Mouse (Mus musculus) adrenal gland, postnatal 10 days (tissue): ENCODE measurements at regions not wholly inside any gene's neighbourhood (a gene's known extent, or its start where the extent isn't known, plus 50 kb on each side); places are given as distances from the start of the nearest gene placed in this dataset.
A peak's percentile ranks its signal among the peaks of the same experiment; 100 is the strongest.

ENCODE experiments used
- DNase-seq: peaks from one replicate; pipeline ENCODE4 v3.0.0; 2021; ENCODE audit warnings: mixed read lengths

DNA sequence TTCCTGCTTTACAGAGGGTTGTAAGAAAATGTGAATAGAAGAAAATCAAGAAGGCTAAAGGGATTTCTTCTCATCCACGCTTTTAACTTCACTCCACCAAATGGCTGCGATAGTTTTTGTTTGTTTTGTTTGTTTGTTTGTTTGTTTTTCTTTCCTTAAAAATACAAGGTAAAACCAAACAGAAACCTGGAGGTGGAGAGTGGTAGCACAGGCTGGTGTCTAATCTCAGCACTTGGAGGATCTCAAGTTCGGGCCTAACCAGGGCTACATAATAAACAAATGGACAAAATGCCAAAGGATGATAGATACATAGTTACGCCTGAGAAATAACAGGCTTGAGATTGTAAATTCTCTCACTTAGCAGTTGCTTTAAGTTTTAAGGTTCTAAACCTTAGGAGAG is 50.8 kb upstream of the Mboat1 start:
- no peak for DNase-seq

- DNase-seq = peak; percentile 91
Measured at GRCm38 (mm10) chr13:30085005-30085404, 51.3 kb upstream of the Mboat1 start.

- no peak for DNase-seq
Measured at GRCm38 (mm10) chr13:30084386-30084785, 51.9 kb upstream of the Mboat1 start.

DNA sequence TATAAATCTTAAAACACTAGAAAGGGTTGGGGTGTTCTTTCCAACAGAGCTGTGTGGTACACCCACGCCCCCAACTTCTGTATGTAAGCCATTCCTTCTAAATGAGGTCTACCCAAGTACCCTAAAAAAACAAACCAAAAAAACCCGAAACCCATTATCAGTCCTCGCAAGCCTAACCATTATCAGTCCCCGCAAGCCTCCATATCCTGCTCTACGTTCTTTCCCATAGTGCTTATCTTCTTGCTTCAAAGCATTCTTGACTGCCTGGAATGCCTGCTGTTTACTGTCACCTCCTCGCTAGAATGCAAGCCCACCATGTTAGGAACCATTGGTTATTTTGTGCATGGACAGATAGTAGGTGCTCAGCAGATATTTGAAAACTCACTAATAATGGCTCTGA is 52.3 kb upstream of the Mboat1 start:
- DNase-seq = no peak

- DNase-seq = no peak
Measured at GRCm38 (mm10) chr13:30082761-30083160, 53.5 kb upstream of the Mboat1 start.

- DNase-seq = no peak
Measured at GRCm38 (mm10) chr13:30080705-30081474, 55.4 kb upstream of the Mboat1 start.

GRCm38 (mm10) chr13:30074517-30075064 is 61.7 kb upstream of the Mboat1 start:
- DNase-seq = no peak

DNA sequence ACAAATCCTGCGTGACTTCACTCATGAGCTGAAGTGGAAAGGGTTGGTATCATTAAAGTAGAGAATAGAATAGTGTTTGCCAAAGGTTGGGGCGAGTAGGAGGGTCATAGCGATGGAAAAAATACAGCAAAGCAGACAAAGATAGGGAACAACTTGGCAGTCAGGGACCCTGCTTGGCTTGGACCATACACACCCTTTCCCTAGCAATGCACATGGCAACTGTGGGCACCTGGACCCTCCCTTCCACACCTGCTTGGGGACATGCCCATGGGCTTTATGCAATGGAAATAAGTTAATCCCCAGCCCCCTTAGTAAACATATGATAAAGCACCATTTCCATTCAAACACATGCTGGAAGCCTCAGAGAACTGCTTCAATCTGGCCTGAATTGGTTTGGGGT is 62.2 kb upstream of the Mboat1 start:
- DNase-seq = no peak

GRCm38 (mm10) chr13:30069397-30069796 is 66.9 kb upstream of the Mboat1 start:
- no peak for DNase-seq

DNA sequence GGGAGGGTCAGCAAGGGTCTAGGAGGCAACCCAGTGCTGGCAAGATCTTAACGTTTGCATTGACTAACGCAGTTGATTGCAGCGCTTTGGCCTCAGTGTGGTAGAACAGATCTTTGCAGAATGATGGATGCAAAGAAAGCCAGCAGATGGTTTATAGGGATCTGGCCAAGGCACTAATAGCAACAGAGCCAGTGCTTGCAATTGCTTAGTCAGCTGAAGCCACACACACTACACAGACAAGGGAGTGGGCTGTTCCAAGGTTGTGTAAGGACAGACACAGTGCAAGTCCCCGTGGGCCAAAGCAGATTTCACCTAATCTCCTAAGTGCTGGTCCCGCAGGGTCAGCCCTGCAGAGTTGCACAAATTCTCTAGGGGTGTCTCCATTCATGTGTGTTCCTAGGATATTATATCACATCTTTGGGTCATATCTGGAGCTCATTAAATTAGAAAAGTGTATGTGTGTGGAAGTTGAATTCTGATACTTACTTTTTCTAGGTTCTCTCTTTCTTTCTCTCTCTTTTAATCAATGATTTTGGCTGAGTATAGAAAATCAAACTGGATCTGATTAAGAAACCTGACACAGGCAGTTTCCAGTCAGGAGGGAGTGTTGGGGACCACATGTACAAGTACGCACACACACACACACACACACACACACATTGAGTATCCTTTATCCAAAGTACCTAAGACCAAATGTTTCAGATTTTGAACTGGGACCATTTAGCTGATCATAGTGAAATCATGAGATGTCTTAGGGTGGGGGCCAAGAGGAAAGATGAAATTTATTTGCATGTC is 68.5 kb upstream of the Mboat1 start:
- peak; percentile 11 for DNase-seq

GRCm38 (mm10) chr13:30065520-30065919 is 70.8 kb upstream of the Mboat1 start:
- no peak for DNase-seq

- no peak for DNase-seq
Measured at GRCm38 (mm10) chr13:30063741-30064140, 72.5 kb upstream of the Mboat1 start.

DNA sequence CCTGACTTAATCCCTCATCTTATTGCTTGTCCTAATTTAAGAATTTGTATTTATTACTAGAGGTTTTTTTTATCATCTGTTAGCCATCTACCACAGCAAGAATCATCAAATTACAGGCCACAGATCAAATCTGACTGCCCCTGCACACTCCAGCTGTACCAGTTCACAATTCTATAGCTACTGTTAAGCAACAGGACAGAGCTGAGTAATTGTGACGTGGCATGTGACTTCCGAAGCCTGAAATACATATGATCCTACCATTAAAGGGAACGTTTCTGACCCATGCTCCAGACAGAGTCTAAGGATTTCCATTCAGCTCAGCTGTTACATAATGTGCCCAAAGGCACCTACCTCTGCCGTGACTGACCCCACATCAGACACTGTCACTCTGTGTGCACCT is 74.0 kb upstream of the Mboat1 start:
- DNase-seq = no peak

- DNase-seq = no peak
Measured at GRCm38 (mm10) chr13:30055141-30055645, 69.3 kb upstream of the E2f3 start.

GRCm38 (mm10) chr13:30051891-30052550 is 66.2 kb upstream of the E2f3 start:
- DNase-seq = no peak

DNA sequence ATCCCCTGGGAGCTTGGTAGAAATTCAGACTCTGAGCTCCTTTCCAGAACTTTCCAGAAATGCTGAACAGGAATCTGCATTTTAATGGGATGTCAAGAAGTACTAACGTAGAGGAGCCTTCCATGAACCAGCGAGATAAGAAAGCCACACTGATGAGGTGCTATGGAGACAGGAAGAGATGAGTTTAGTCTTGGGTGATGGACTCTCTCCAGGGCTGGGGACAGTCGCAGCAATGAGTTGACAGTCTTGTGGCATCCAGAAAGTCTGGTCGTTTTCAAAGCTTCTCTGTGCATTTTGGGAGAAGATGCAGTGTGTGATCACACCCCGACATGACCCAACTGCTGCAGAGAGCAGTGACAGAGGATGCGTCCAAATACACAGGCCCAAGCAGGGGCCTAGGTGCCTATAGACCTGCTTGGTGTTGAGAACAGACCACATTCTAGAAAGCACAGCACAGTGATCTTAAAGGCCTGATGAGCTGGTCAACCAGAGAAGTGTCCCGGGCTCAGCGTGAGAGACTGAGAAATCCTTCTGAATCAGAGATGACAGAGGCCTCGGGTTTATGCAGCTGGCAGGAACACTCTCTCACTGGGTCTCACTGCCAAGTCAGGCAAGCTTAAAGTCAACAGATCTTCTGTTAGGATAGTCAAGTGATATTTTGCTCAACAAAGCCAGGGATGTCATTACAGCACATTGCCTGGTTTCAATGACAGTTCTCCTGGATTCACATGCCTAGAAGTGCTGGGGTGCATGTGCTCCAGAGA is 65.1 kb upstream of the E2f3 start:
- DNase-seq = no peak

DNA sequence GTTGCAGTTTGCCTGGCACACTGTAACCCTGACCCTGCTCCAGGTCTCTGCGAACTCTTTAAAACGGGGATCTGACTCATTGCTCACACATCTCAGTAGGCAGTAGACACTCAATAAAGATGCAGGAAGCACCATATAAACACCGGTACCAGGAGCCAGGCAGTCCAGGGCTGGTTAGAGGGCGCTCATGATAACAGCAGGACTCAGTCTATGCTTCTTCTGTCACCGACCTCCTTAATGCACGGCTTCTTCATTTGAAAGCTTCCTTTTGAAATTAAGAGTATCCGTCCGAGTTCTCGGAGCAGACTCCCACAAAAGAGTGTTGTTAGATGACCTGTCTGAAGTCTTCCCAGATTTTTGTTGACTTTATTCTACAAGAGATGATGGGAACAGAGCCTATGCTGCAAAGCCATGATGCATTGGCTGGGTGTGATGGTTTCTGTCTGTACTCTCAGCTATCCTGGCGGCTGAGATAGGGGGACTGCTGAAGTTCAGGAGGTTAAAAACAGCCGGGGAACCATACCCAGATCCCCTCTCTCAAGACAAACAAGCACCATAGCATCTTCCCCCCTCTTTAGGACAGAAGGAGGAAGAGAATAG is 62.5 kb upstream of the E2f3 start:
- no peak for DNase-seq

DNA sequence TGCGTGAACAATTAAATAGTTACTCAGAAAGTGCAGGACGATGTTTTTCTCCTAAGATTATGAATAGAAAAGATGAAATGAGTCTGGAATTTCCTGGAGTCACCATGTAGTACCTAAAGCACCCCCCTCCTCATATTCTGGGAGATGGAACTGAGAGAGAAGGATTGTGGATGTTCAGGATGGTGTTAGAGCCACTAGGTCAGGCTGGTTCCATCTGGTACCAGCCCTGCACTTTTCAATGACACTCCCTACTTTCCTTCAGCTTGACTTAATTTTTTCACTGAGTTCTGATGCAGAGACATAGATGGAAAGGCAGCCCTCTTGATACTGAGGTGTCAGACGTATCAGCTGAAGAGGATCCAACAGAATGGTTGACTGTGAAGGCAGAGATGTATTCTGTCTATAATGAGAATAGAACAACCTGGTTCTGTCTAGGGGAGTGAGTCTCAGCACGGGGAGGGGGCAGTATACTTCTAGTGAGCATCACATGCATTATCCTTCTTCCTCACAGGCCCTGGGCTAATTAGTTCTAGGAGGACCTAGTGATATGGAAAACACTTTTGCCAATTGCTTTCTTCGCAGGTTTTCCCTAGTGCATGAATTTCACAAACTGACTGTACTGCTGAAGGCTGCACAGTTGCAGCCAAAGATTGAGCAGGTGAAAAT is 60.8 kb upstream of the E2f3 start:
- no peak for DNase-seq

DNA sequence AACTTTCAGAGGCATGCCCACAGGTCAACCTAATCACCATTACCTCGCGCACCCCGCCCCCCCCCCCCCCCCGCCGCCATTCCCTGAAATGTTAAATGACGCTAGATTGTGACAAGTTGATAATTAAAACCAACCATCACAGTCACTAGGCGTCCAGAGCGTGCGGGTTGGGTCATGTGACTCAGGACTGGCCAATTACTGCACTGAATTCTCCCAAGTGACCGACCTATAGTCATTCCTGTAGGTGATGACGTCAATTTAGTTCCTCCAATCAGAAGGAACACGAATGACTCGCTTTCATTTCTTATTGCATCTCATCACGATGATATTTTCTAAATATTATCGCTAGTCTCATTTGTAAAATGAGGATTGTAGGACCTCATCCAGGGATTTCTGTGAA is 60.2 kb upstream of the E2f3 start:
- DNase-seq = no peak

DNA sequence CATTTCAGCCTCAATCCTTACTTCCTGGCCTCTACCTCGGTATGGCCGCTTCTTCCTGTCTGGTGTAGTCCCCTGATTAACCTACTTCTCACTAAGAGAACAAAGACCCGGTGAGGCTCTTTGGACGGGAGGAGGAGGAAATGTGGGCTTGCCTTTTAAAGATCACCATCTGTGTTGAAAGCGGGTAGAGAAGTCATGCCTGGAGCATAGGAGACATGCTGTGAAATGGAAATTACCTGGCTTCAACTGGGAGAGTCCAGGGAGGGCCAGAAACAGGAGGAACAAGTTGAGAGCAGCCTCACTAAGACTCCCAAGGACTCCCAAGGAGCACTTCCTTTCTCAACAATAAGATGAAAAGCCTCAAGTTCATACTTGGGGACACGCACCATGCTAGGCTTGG is 59.4 kb upstream of the E2f3 start:
- DNase-seq = no peak

DNA sequence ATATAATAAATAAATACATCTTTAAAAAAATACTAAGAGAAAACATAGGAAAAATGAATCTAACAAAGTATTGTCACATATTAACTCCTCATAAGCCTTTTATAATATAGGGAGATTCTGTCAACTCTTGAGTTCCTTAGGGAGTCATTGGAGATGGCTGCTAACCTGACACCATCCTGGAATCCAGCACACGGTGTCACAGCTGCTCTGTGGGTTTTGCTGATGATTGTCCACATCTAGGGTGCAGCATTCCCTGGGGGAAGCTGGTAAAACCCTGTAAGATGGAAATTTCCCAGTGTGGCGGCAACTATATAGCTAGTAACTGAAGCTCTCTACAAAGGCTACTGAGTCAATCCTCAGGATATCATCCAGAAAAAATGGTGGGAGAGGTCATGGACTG is 58.9 kb upstream of the E2f3 start:
- DNase-seq = no peak
